Mouse (Mus musculus): ENCODE measurements at regions not wholly inside any gene's neighbourhood (a gene's known extent, or its start where the extent isn't known, plus 50 kb on each side); places are given as distances from the start of the nearest gene placed in this dataset.

DNA sequence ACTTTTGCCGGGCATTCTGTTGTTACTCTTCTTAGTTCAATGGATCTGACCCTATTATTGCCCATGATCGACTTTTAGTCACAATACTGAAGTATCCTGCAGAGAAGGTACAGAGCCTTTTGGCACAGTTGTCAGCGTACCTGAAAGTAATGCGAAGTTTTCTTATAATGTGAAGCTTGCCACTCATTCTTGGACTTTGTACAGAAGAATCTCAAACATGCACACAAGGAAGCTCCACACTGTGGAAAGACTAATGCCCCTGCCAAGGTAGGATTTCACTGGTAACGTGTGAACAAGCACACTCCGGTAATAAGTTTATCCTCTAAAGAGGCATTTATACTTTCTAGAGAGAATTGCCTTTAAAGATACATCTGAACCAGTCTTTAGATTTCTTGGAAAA, 108.8 kb downstream of the Gm9733 start:
- Histone ChIP-seq H3K4me2 (ENCODE audit: low read depth, low read length) (no peak overlapping the region), H3K27me3 (ENCODE audit: control insufficient read depth, insufficient read depth, low read length) (no peaks in the 10 kb centered on the region), H3K9me3 (ENCODE audit: control insufficient read depth, low read length) (no peaks in the 10 kb centered on the region), H3K9ac (replicated peaks; ENCODE audit: low read depth, low read length) (no peak overlapping the region), H3K27ac (ENCODE audit: low read depth, low read length) (no peak overlapping the region), H3K4me3 (ENCODE audit: low read depth, low read length) (no peak overlapping the region), H3K36me3 (ENCODE audit: control insufficient read depth, insufficient read depth, low read length) (no peaks in the 10 kb centered on the region), H3K4me1 (ENCODE audit: control insufficient read depth, insufficient read depth, low read length) (no peaks in the 10 kb centered on the region)
- no peak for ATAC-seq (ENCODE audit: low read depth)
- 87% methylated on average over 6 of the region's 6 CpGs for WGBS

DNA sequence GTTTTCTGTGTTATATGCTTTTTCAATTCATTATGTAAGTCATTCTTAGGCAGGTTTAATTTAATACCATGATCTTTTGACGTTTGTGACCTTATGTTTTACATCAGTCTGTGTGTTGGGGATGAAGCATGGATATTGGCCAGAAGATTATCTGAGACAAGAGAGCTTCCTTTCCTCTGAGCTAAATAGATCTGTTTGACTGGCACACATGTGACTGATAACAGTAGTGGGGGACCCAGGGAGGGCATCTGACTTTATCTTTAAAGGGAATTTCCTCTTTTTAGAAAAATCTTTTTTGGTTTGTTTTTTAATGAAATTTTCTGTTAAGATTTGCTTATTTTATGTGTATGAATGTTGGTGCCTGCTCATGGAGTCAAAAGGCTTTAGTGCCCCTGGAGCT, 107.7 kb downstream of the Gm9733 start:
- H3K36me3 ChIP-seq (ENCODE audit: control insufficient read depth, insufficient read depth, low read length), result no peaks in the 10 kb centered on the region
- WGBS, result 71% methylated on average over 1 of the region's 1 CpGs
- H3K4me3 ChIP-seq (ENCODE audit: low read depth, low read length), result no peak overlapping the region
- H3K27me3 ChIP-seq (ENCODE audit: control insufficient read depth, insufficient read depth, low read length), result no peaks in the 10 kb centered on the region
- no peak overlapping the region for H3K4me2 ChIP-seq (ENCODE audit: low read depth, low read length)
- no peak overlapping the region for H3K27ac ChIP-seq (ENCODE audit: low read depth, low read length)
- no peaks in the 10 kb centered on the region for H3K4me1 ChIP-seq (ENCODE audit: control insufficient read depth, insufficient read depth, low read length)
- no peak overlapping the region for H3K9ac ChIP-seq (replicated peaks; ENCODE audit: low read depth, low read length)
- no peaks in the 10 kb centered on the region for H3K9me3 ChIP-seq (ENCODE audit: control insufficient read depth, low read length)
- ATAC-seq (ENCODE audit: low read depth), result no peak

DNA sequence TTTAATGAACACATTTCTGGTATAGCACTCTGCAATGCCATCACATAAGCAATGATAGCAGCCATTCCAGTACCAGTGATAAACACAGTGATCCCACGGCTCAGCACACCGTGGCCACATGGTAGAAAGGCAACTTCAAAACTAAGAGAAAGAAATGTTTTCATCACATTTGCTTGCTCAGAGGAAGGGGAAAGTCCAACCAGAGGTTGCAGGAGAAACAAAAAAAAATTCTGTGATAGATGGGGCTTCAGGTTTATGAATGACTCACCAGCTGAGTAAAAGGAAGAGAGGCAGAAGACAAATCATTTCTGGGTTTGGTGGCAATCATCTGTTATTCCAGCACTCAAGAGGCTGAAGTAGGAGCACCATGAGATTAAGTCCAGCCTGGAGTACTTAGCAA, 103.5 kb downstream of the Gm9733 start:
- no peak overlapping the region for H3K4me2 ChIP-seq (ENCODE audit: low read depth, low read length)
- ATAC-seq (ENCODE audit: low read depth), result no peak
- WGBS, result 95% methylated on average over 2 of the region's 2 CpGs
- H3K27me3 ChIP-seq (ENCODE audit: control insufficient read depth, insufficient read depth, low read length), result no peaks in the 10 kb centered on the region
- no peak overlapping the region for H3K4me3 ChIP-seq (ENCODE audit: low read depth, low read length)
- H3K27ac ChIP-seq (ENCODE audit: low read depth, low read length), result no peak overlapping the region
- no peaks in the 10 kb centered on the region for H3K4me1 ChIP-seq (ENCODE audit: control insufficient read depth, insufficient read depth, low read length)
- H3K9ac ChIP-seq (replicated peaks; ENCODE audit: low read depth, low read length), result no peak overlapping the region
- no peaks in the 10 kb centered on the region for H3K36me3 ChIP-seq (ENCODE audit: control insufficient read depth, insufficient read depth, low read length)
- H3K9me3 ChIP-seq (ENCODE audit: control insufficient read depth, low read length), result no peaks in the 10 kb centered on the region

DNA sequence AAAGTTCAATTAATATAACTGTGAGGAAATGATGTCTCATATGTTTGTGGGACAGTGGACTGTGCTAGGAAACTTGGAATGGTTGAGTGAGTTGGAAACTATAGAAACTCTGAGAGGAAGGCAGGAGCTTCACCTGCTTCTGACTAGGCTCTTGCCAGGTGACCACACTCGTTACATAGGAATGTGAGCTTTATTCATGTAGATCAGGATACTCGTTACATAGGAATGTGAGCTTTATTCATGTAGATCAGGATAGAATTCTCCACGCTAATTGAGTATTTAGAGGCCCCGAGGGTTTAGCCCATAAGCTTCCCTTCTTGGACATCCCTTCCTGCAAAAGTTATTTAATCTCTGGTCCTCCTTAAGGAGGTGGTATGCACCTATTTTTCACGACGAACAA, 101.9 kb downstream of the Gm9733 start:
- no peak for ATAC-seq (ENCODE audit: low read depth)
- WGBS, result 75% methylated on average over 6 of the region's 6 CpGs
- no peak overlapping the region for H3K4me2 ChIP-seq (ENCODE audit: low read depth, low read length)

DNA sequence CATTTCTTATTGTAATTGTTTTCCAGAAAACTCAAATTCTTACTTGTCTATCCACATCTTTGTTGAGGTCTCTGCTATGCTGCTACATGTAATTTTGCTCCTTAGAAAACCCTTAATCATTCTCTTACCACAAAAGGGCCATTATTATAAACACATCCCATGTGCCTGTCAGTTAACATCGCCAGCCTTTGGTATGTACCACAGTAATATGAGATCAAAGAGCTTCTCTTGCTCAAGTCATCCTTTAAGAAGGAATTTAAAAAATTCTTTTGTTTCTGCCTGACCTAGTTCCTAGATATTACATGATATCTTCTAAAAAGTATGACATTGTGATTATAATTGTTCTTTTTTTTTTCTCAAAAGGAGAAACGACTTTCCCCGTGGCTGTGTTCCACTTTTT, 100.7 kb downstream of the Gm9733 start:
- WGBS, result 67% methylated on average over 3 of the region's 3 CpGs
- ATAC-seq (ENCODE audit: low read depth), result no peak

More for the DNA sequence above, 101.9 kb downstream of the Gm9733 start:
- no peak overlapping the region for H3K27ac ChIP-seq (ENCODE audit: low read depth, low read length)
- no peak overlapping the region for H3K9ac ChIP-seq (replicated peaks; ENCODE audit: low read depth, low read length)
- H3K4me1 ChIP-seq (ENCODE audit: control insufficient read depth, insufficient read depth, low read length), result no peaks in the 10 kb centered on the region
- H3K36me3 ChIP-seq (ENCODE audit: control insufficient read depth, insufficient read depth, low read length), result no peaks in the 10 kb centered on the region
- no peaks in the 10 kb centered on the region for H3K9me3 ChIP-seq (ENCODE audit: control insufficient read depth, low read length)
- H3K4me3 ChIP-seq (ENCODE audit: low read depth, low read length), result no peak overlapping the region
- H3K27me3 ChIP-seq (ENCODE audit: control insufficient read depth, insufficient read depth, low read length), result no peaks in the 10 kb centered on the region

DNA sequence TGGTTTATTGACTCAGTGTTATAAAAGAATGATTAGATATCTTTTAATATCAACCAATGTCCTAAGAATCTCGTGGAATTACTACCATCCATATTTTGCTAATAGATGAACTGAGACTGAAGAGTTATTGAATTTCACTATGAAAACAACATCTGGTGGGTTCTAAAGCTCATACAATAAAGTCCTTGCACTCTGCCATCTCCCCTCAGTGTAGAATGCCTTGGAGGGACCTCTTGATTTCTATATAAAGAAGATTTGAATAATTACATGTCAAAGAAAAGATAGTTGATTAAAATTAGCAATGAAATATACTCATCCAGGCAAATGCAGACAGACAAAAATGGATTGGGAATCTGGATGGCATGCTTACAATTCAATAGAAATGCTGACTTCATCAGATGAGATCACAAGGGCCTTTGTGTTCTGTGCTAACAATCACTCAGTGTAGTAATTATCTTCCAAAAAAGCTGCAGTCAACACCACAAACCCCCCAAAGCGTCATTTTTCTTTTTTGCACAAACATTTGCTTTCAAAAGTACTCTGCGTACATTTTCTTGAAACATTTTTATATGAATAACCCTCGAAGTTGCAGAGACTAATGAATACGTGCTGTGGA, 94.2 kb downstream of the Gm9733 start:
- Histone ChIP-seq H3K36me3 (ENCODE audit: control insufficient read depth, insufficient read depth, low read length) (no peaks in the 10 kb centered on the region), H3K27ac (ENCODE audit: low read depth, low read length) (no peak overlapping the region), H3K4me3 (ENCODE audit: low read depth, low read length) (no peak overlapping the region), H3K4me1 (ENCODE audit: control insufficient read depth, insufficient read depth, low read length) (no peaks in the 10 kb centered on the region), H3K9ac (replicated peaks; ENCODE audit: low read depth, low read length) (no peak overlapping the region), H3K9me3 (ENCODE audit: control insufficient read depth, low read length) (no peaks in the 10 kb centered on the region), H3K4me2 (ENCODE audit: low read depth, low read length) (no peak overlapping the region), H3K27me3 (ENCODE audit: control insufficient read depth, insufficient read depth, low read length) (no peaks in the 10 kb centered on the region)
- WGBS, result 81% methylated on average over 5 of the region's 5 CpGs
- no peak for ATAC-seq (ENCODE audit: low read depth)

More for the DNA sequence above, 100.7 kb downstream of the Gm9733 start:
- Histone ChIP-seq H3K27me3 (ENCODE audit: control insufficient read depth, insufficient read depth, low read length) (no peaks in the 10 kb centered on the region), H3K4me1 (ENCODE audit: control insufficient read depth, insufficient read depth, low read length) (no peaks in the 10 kb centered on the region), H3K9me3 (ENCODE audit: control insufficient read depth, low read length) (no peaks in the 10 kb centered on the region), H3K9ac (replicated peaks; ENCODE audit: low read depth, low read length) (no peak overlapping the region), H3K4me3 (ENCODE audit: low read depth, low read length) (no peak overlapping the region), H3K36me3 (ENCODE audit: control insufficient read depth, insufficient read depth, low read length) (no peaks in the 10 kb centered on the region), H3K27ac (ENCODE audit: low read depth, low read length) (no peak overlapping the region), H3K4me2 (ENCODE audit: low read depth, low read length) (no peak overlapping the region)

DNA sequence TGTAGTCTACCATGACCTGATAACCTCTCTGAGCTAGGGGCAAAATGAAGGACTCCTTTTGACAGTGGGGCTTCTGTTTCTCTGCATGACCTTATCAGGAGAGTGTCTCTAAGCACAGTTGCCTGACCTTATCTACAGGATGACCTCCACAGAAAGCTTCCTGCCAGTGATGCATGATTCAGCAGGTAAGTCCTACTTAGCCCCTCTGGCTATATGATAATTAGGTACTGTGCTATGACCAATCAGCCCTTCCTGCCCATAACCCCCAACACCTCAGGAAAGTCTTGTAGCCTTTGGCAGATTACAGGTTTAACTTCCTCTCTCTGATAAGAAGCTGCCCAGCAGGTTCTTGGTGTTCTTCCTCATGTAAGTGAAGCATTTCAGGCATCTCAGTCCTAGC, 89.7 kb downstream of the Gm9733 start:
- ATAC-seq (ENCODE audit: low read depth), result no peak
- no peak overlapping the region for H3K27ac ChIP-seq (ENCODE audit: low read depth, low read length)
- H3K4me1 ChIP-seq (ENCODE audit: control insufficient read depth, insufficient read depth, low read length), result no peaks in the 10 kb centered on the region
- no peaks in the 10 kb centered on the region for H3K27me3 ChIP-seq (ENCODE audit: control insufficient read depth, insufficient read depth, low read length)
- no peak overlapping the region for H3K4me2 ChIP-seq (ENCODE audit: low read depth, low read length)
- H3K4me3 ChIP-seq (ENCODE audit: low read depth, low read length), result no peak overlapping the region
- H3K9ac ChIP-seq (replicated peaks; ENCODE audit: low read depth, low read length), result no peak overlapping the region
- no peaks in the 10 kb centered on the region for H3K9me3 ChIP-seq (ENCODE audit: control insufficient read depth, low read length)
- no peaks in the 10 kb centered on the region for H3K36me3 ChIP-seq (ENCODE audit: control insufficient read depth, insufficient read depth, low read length)

DNA sequence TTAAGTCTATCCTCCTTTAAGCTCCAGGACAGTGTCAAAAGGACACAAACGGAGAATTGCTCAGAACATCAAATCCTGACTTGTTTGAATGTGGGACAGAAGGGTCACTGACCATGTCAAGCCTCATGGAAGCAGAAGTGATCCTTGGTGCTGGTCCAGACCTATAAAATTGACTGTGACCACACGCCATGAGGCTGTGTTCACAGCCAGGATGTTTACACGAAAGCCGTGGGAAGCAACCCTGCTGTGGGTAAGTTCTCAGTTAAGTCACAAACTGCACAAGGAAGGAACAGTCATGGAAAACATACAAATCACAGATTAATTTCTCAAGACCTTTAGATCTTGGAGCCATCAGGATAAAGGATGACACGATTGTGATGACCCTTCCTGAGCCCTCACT, 88.5 kb downstream of the Gm9733 start:
- WGBS, result 80% methylated on average over 5 of the region's 5 CpGs
- H3K4me2 ChIP-seq (ENCODE audit: low read depth, low read length), result no peak overlapping the region
- no peak overlapping the region for H3K9ac ChIP-seq (replicated peaks; ENCODE audit: low read depth, low read length)
- no peak for ATAC-seq (ENCODE audit: low read depth)
- no peaks in the 10 kb centered on the region for H3K9me3 ChIP-seq (ENCODE audit: control insufficient read depth, low read length)
- H3K4me1 ChIP-seq (ENCODE audit: control insufficient read depth, insufficient read depth, low read length), result no peaks in the 10 kb centered on the region
- no peak overlapping the region for H3K27ac ChIP-seq (ENCODE audit: low read depth, low read length)
- H3K36me3 ChIP-seq (ENCODE audit: control insufficient read depth, insufficient read depth, low read length), result no peaks in the 10 kb centered on the region
- H3K27me3 ChIP-seq (ENCODE audit: control insufficient read depth, insufficient read depth, low read length), result no peaks in the 10 kb centered on the region
- H3K4me3 ChIP-seq (ENCODE audit: low read depth, low read length), result no peak overlapping the region

DNA sequence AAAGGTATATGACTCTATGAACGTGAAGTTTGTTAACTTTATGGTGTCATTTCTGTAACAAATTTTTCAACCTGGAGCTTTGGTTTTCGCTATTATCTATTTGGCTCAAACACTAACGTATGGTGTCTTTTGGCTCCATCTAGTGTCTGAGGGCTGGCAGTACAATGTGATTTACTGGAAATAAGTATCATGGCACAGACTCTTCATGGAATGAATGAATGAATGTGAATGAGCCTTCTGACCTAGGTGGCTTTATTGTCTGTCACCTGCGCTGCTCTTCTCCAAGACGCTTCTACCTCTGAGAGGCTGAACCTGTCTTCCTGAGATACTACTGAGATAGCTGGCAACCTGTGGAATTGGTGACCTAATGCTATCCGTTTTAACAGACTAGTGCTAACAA, 87.1 kb downstream of the Gm9733 start:
- peak; percentile 75; the same call in 1 of the 2 replicates for ATAC-seq (ENCODE audit: low read depth)
- WGBS, result 18% methylated on average over 6 of the region's 6 CpGs

More for the DNA sequence above, 87.1 kb downstream of the Gm9733 start:
- Histone ChIP-seq H3K36me3 (ENCODE audit: control insufficient read depth, insufficient read depth, low read length) (no peaks in the 10 kb centered on the region), H3K27me3 (ENCODE audit: control insufficient read depth, insufficient read depth, low read length) (no peaks in the 10 kb centered on the region), H3K9me3 (ENCODE audit: control insufficient read depth, low read length) (no peaks in the 10 kb centered on the region), H3K4me2 (ENCODE audit: low read depth, low read length) (no peak overlapping the region), H3K4me3 (ENCODE audit: low read depth, low read length) (no peak overlapping the region), H3K27ac (ENCODE audit: low read depth, low read length) (no peak overlapping the region), H3K4me1 (ENCODE audit: control insufficient read depth, insufficient read depth, low read length) (no peaks in the 10 kb centered on the region), H3K9ac (replicated peaks; ENCODE audit: low read depth, low read length) (no peak overlapping the region)

Measured in neural tube, embryonic 14.5 days (tissue).